In the genomic region with DNA sequence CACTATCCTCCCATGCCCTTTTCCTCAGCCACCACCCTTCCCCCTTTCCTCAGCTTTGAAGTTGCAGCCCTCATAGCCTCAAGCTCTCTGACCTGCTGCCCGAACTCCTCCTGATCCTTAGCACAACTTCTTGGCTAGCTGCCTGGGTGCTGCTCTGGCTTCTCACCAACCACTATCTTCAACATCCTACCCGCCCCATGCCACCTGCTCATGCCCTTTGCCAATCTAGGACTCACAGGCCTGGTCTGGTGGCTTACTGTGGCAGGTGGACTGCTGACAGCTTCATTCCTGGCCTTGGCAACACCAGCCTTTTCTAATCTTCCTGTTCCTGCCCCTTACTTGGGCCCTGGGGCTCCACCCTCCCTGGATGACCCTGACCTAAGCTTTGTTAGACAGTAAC, we compare ENCODE assay signal across 10 mouse cellular contexts. TPM values are rescaled to one million over a fixed set of nuclear protein-coding genes. Genes with fewer than 3 reads are reported as not detected.
A peak's percentile ranks its signal among the peaks of the same experiment; 100 is the strongest.
DNase-seq lines count a peak whose midpoint lies in the region; TF ChIP-seq lines count a peak whose summit lies in the region.
"Had no signal": no experiment of that assay in that cellular context is flagged by ENCODE, and none has a peak within 500 bp of the region (broad histone marks: within the 10 kb centered on the region; RNA-seq: fewer than 3 reads in every experiment).

No protein-coding gene starts in this region.

- H3K79me2 ChIP-seq in myocyte (ENCODE audit: control insufficient read depth, insufficient read depth): no peaks in the 10 kb centered on the region

- no peak overlapping the region for H3K4me2 ChIP-seq in myocyte (ENCODE audit: low read depth)
- H3K4me2 ChIP-seq: heart, embryonic 13.5 days; limb, embryonic 13.5 days had no signal

- no peak overlapping the region for H3K27ac ChIP-seq in thymus, adult 2 months (ENCODE audit: control insufficient read depth, insufficient read depth, low read length)
- no peak overlapping the region for H3K27ac ChIP-seq in layer of hippocampus, adult 2 months
- H3K27ac ChIP-seq: heart, embryonic 13.5 days; limb, embryonic 13.5 days had no signal

- WGBS in thymus, adult 2 months: 92% methylated on average over 2 of the region's 2 CpGs

- no peak for TF ChIP-seq CTCF in thymus, adult 2 months (IDR thresholded peaks at IDR 0.05; ENCODE audit: borderline replicate concordance, control insufficient read depth, extremely low read depth, insufficient read depth, low read length, poor library complexity)
- TF ChIP-seq CTCF in layer of hippocampus, adult 2 months (conservative IDR thresholded peaks at IDR 0.05): no peak

- H3K4me3 ChIP-seq in myocyte: no peak overlapping the region
- no peak overlapping the region for H3K4me3 ChIP-seq in thymus, adult 2 months (ENCODE audit: control insufficient read depth, insufficient read depth, low read length)
- H3K4me3 ChIP-seq in layer of hippocampus, adult 2 months: no peak overlapping the region
- H3K4me3 ChIP-seq: heart, embryonic 13.5 days; limb, embryonic 13.5 days had no signal

- TF ChIP-seq POLR2A in myocyte (IDR thresholded peaks at IDR 0.05; ENCODE audit: insufficient read length, low read depth): no peak
- no peak for TF ChIP-seq POLR2A in thymus, adult 2 months (IDR thresholded peaks at IDR 0.05; ENCODE audit: control insufficient read depth, extremely low read depth, insufficient read depth, low read length, poor library complexity)

- H3ac ChIP-seq in myocyte (ENCODE audit: control insufficient read depth, insufficient read length): no peak overlapping the region

- intact Hi-C loops in left cerebral cortex, postnatal 4 days (cut with DNase I): no loop called here
- intact Hi-C loops in gastrocnemius, postnatal 14 days (cut with DNase I; ENCODE audit: low total_unique reads): no loop called here

- peaks cover 32% of the 10 kb centered on the region for H3K36me3 ChIP-seq in myocyte (ENCODE audit: control insufficient read depth, insufficient read depth)
- peaks cover 80% of the 10 kb centered on the region for H3K36me3 ChIP-seq in thymus, adult 2 months (ENCODE audit: control insufficient read depth, insufficient read depth, low read length)

- no peaks in the 10 kb centered on the region for H3K4me1 ChIP-seq in thymus, adult 2 months (replicated peaks; ENCODE audit: control insufficient read depth, insufficient read depth, low read length)
- H3K4me1 ChIP-seq: limb, embryonic 13.5 days had no signal

- peak; percentile 66 for DNase-seq in left cerebral cortex, postnatal 4 days
- DNase-seq in left cerebral cortex, adult 18-20 months (ENCODE audit: low spot score in 2 of 2): no peak
- DNase-seq in cerebellum, adult 18-20 months: peak; percentile 74 to 79
- DNase-seq in gastrocnemius, postnatal 14 days: peak; percentile 73
- DNase-seq in thymus, adult 2 months: no peak
- DNase-seq in retina, postnatal 1 day: no peak
- no peak for DNase-seq in layer of hippocampus, adult 2 months (ENCODE audit: low spot score in 2 of 2)

- no peaks in the 10 kb centered on the region for H3K27me3 ChIP-seq in myocyte (ENCODE audit: control insufficient read depth, insufficient read depth, insufficient read length)
- no peaks in the 10 kb centered on the region for H3K27me3 ChIP-seq in thymus, adult 2 months (ENCODE audit: control insufficient read depth, insufficient read depth, low read length)
- H3K27me3 ChIP-seq: heart, embryonic 13.5 days; limb, embryonic 13.5 days had no signal

TF ChIP-seq in myocyte, 11 proteins besides CTCF, POLR2A, EP300 and RAD21:
- TF ChIP-seq MYOG (IDR thresholded peaks at IDR 0.05; ENCODE audit: control insufficient read depth in 1 of 3, insufficient read depth in 1 of 3, insufficient read length in 2 of 3, low read depth in 2 of 3) (peak; percentile 14 to 93 (median 61)), TCF12 (IDR thresholded peaks at IDR 0.05; ENCODE audit: insufficient read depth, poor library complexity, severe bottlenecking) (peak; percentile 30), MYOD1 (IDR thresholded peaks at IDR 0.05; ENCODE audit: control insufficient read depth in 1 of 3, insufficient read length in 2 of 3, low read depth in 2 of 3) (peak; percentile 68 to 93 (median 87)), MAX (IDR thresholded peaks at IDR 0.05; ENCODE audit: low read depth) (no peak), TCF3 (IDR thresholded peaks at IDR 0.05; ENCODE audit: insufficient read length, low read depth) (peak; percentile 36)

RNA-seq across cellular contexts. Expression of a gene that starts 7.7 kb away (rescaled TPM):
- total RNA-seq in left cerebral cortex, postnatal 4 days (2021): 1 to 10 TPM; 3.1 to 3.6 TPM
- total RNA-seq in left cerebral cortex, adult 18-20 months (2021): 1 to 10 TPM; 2.9 to 4.7 TPM
- under 1 TPM; 0.60 to 0.88 TPM for total RNA-seq in gastrocnemius, postnatal 14 days (2021)
- polyA plus RNA-seq in myocyte (2012; fragmentation: generic; extraction: Trizol): 0.66 TPM
- 26.1 and 31.7 TPM in 2 replicates for polyA plus RNA-seq in thymus, adult 2 months (2012; rRNA removed)
- total RNA-seq in layer of hippocampus, adult 2 months (2021): 1 to 10 TPM; 6.4 to 6.5 TPM

RNA-seq across cellular contexts. Expression of a gene that starts 9.5 kb away (rescaled TPM):
- total RNA-seq in left cerebral cortex, postnatal 4 days (2021): 10 to 100 TPM; 78.5 to 81.4 TPM
- 10 to 100 TPM; 87.7 to 94.4 TPM for total RNA-seq in left cerebral cortex, adult 18-20 months (2021)
- total RNA-seq in gastrocnemius, postnatal 14 days (2021): 10 to 100 TPM; 83.4 to 92.7 TPM
- polyA plus RNA-seq in myocyte (2012; fragmentation: generic; extraction: Trizol): 169 TPM
- polyA plus RNA-seq in thymus, adult 2 months (2012; rRNA removed): 130 and 176 TPM in 2 replicates
- total RNA-seq in layer of hippocampus, adult 2 months (2021): 10 to 100 TPM; 79.9 to 92.3 TPM

RNA-seq across cellular contexts. Expression of a gene that starts 9.8 kb away (rescaled TPM):
- 1 to 10 TPM; 5.9 to 6.3 TPM for total RNA-seq in left cerebral cortex, postnatal 4 days (2021)
- total RNA-seq in left cerebral cortex, adult 18-20 months (2021): 1 to 10 TPM; 7.5 to 8.1 TPM
- 1 to 10 TPM in 1 of 2 experiments, under 1 TPM in 1; 0.74 to 1.7 TPM for total RNA-seq in gastrocnemius, postnatal 14 days (2021)
- polyA plus RNA-seq in myocyte (2012; fragmentation: generic; extraction: Trizol): 1.0 TPM
- polyA plus RNA-seq in thymus, adult 2 months (2012; rRNA removed): 7.3 and 8.8 TPM in 2 replicates
- total RNA-seq in layer of hippocampus, adult 2 months (2021): 10 to 100 TPM in 1 of 2 experiments, 1 to 10 TPM in 1; 9.0 to 11.4 TPM

RNA-seq across cellular contexts. Expression of a gene that starts 9.9 kb away (rescaled TPM):
- total RNA-seq in left cerebral cortex, postnatal 4 days (2021): 10 to 100 TPM; 50.6 to 56.7 TPM
- 10 to 100 TPM; 64.4 to 71.5 TPM for total RNA-seq in left cerebral cortex, adult 18-20 months (2021)
- 10 to 100 TPM; 49.6 to 50.1 TPM for total RNA-seq in gastrocnemius, postnatal 14 days (2021)
- polyA plus RNA-seq in myocyte (2012; fragmentation: generic; extraction: Trizol): 72.3 TPM
- 81.5 and 84.2 TPM in 2 replicates for polyA plus RNA-seq in thymus, adult 2 months (2012; rRNA removed)
- 10 to 100 TPM; 71.4 to 90.8 TPM for total RNA-seq in layer of hippocampus, adult 2 months (2021)

RNA-seq across cellular contexts. Expression of a gene that starts 13.3 kb away (rescaled TPM):
- 10 to 100 TPM; 29.6 to 34.6 TPM for total RNA-seq in left cerebral cortex, postnatal 4 days (2021)
- 10 to 100 TPM; 56.8 to 60.4 TPM for total RNA-seq in left cerebral cortex, adult 18-20 months (2021)
- 1 to 10 TPM; 8.4 to 9.1 TPM for total RNA-seq in gastrocnemius, postnatal 14 days (2021)
- polyA plus RNA-seq in myocyte (2012; fragmentation: generic; extraction: Trizol): 55.3 TPM
- 73.0 and 78.6 TPM in 2 replicates for polyA plus RNA-seq in thymus, adult 2 months (2012; rRNA removed)
- total RNA-seq in layer of hippocampus, adult 2 months (2021): 10 to 100 TPM; 45.5 to 47.6 TPM

Comparison
In these comparisons a context has a peak if more than half of its experiments do, and no peak if none do; other contexts are left out.
1. DNase-seq: peak in left cerebral cortex, postnatal 4 days (single experiment), cerebellum, adult 18-20 months (2 of 2) and gastrocnemius, postnatal 14 days (single experiment); none in left cerebral cortex, adult 18-20 months (0 of 2), thymus, adult 2 months (single experiment), retina, postnatal 1 day (single experiment) and layer of hippocampus, adult 2 months (0 of 2).